Mouse (Mus musculus) forebrain, embryonic 16.5 days (tissue): ENCODE measurements at regions not wholly inside any gene's neighbourhood (a gene's known extent, or its start where the extent isn't known, plus 50 kb on each side); places are given as distances from the start of the nearest gene placed in this dataset.

Experiments
- ATAC-seq: fragments of 200-750 bp; cut with Nextera tagmentation; 2 replicates; pipeline ENCODE4 v1.8.0; 2017; ENCODE audit warnings: mild to moderate bottlenecking, moderate library complexity
- H3K27ac ChIP-seq: fragments of 300-500 bp; sonication (generic); 2 replicates; pipeline ENCODE4 v1.5.1; 2014; ENCODE audit warnings: low read length, control low read depth
- H3K27me3 ChIP-seq: fragments of 300-500 bp; sonication (generic); replicated peaks from 2 replicates; pipeline ENCODE4 v1.6.1; 2014; ENCODE audit warnings: low read length; ENCODE audit not compliant: control insufficient read depth, insufficient read depth
- H3K36me3 ChIP-seq: fragments of 300-500 bp; sonication (generic); 2 replicates; pipeline ENCODE4 v1.6.1; 2014; ENCODE audit not compliant: control insufficient read depth, insufficient read depth
- H3K4me1 ChIP-seq: fragments of 300-500 bp; sonication (generic); replicated peaks from 2 replicates; pipeline ENCODE4 v1.6.1; 2014; ENCODE audit warnings: low read length; ENCODE audit not compliant: control insufficient read depth, insufficient read depth
- H3K4me2 ChIP-seq: fragments of 300-500 bp; sonication (generic); 2 replicates; pipeline ENCODE4 v1.6.1; 2014; ENCODE audit warnings: mild to moderate bottlenecking, low read length, control low read depth
- H3K4me3 ChIP-seq: fragments of 300-500 bp; sonication (generic); replicated peaks from 2 replicates; pipeline ENCODE4 v1.5.1; 2014; ENCODE audit warnings: mild to moderate bottlenecking, low read length, control low read depth
- H3K9ac ChIP-seq: fragments of 300-500 bp; sonication (generic); replicated peaks from 2 replicates; pipeline ENCODE4 v1.6.1; 2014; ENCODE audit warnings: low read depth, low read length, control low read depth
- H3K9me3 ChIP-seq: fragments of 300-500 bp; sonication (generic); 2 replicates; pipeline ENCODE4 v1.6.1; 2016; ENCODE audit warnings: low read length; ENCODE audit not compliant: control insufficient read depth
- WGBS: fragments of 180-500 bp; shearing (Covaris S2); extraction: QIAGEN DNeasy Blood & Tissue Kit; methylation state at CpG from one replicate; pipeline ENCODE4 v1.1.7; 2014; 5-methylcytosine and 5-hydroxymethylcytosine counted together

DNA sequence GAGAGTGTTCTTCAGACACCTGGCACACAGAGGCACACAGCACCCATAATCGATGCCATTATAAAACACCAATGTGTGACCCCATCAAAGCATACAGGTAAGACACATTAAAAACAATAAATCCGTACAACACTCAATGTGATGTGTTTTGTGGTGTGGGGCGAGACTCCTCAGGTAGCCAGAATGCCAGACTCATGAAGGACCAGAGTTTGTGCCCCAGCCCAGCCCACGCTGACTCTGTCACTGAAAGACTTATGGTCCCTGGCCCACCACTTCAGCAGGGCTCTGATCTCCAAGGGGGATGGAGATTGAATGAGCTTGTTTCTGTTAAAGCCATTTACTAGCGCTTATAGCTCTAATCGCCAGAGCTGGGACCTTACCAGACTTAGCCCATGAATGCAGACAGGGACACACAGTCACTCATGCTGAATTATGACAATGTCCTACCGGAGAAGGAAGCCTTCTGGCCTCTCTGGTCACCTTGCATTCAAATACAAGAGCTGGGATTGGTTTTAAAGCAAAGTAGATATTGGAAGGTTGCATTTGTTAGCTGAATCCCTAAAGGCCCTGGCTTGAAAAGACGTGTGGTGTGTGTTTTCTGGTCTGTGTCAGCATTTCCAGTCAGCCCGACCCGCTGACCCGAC lies 112.1 kb upstream of the Cpm start:
- H3K4me1 ChIP-seq = no peaks in the 10 kb centered on the region
- no peak overlapping the region for H3K4me3 ChIP-seq
- ATAC-seq = no peak
- no peak overlapping the region for H3K27ac ChIP-seq
- no peak overlapping the region for H3K4me2 ChIP-seq
- no peak overlapping the region for H3K9ac ChIP-seq
- H3K27me3 ChIP-seq = no peaks in the 10 kb centered on the region
- no peaks in the 10 kb centered on the region for H3K9me3 ChIP-seq
- H3K36me3 ChIP-seq = no peaks in the 10 kb centered on the region
- WGBS = 70% methylated on average over 11 of the region's 11 CpGs

DNA sequence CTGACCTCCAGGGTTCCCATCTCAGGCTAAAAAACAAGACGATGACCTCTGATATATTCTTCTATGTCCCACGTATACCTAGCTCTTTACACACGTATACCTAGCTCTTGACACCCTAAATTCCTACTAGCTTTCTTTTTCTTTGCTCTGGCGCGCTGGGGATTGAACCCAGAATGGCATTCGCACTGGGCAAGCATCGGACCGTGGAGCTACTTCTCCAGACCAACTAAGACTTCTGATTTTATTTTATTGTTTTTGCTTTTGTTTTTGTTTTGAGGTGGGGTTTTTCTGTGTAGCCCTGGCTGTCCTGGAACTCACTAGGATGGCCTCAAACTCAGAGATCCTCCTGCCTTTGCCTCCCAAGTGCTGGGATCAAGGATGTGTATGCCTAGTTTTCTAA lies 112.8 kb upstream of the Cpm start:
- no peak overlapping the region for H3K4me2 ChIP-seq
- no peaks in the 10 kb centered on the region for H3K4me1 ChIP-seq
- 91% methylated on average over 8 of the region's 8 CpGs for WGBS
- H3K4me3 ChIP-seq = no peak overlapping the region
- no peak overlapping the region for H3K9ac ChIP-seq
- H3K27ac ChIP-seq = no peak overlapping the region
- H3K9me3 ChIP-seq = no peaks in the 10 kb centered on the region
- no peaks in the 10 kb centered on the region for H3K36me3 ChIP-seq
- no peak for ATAC-seq
- H3K27me3 ChIP-seq = no peaks in the 10 kb centered on the region

DNA sequence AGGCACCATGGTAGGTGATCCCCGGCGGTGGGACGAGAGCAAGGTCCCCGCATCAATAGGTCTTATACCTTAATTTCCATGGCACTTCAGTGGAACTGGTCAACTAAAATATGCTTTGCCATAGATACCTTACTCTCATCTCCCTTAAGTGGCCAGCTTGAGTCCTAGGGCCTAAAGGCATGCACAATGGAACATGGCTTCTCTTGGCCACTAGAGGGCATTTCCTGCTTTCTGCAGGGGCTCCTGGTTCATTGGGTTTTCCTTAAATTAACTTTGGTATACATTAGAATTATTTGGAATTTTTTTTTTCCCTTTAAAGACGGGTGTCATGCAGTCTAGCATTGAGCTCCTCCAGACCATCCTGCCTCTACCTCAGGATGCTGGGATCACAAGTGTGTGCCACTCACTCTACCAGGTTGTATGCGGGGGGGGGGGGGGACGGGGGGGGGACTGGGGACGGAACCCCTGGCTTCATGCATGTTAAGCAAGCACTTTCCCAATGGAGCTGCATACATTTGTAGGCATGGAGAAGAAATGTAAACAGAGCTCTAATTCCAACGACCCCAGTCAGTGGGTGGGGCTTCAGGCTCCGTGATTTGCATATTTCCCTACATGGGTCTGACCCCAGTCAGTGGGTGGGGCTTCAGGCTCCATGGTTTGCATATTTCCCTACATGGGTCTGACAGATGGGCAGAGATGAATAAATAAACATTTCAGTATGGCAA lies 113.4 kb upstream of the Cpm start:
- no peaks in the 10 kb centered on the region for H3K4me1 ChIP-seq
- no peak overlapping the region for H3K4me2 ChIP-seq
- H3K27me3 ChIP-seq = no peaks in the 10 kb centered on the region
- ATAC-seq = peak; percentile 57; the same call in 1 of the 2 replicates
- no peaks in the 10 kb centered on the region for H3K9me3 ChIP-seq
- H3K36me3 ChIP-seq = no peaks in the 10 kb centered on the region
- no peak overlapping the region for H3K4me3 ChIP-seq
- no peak overlapping the region for H3K27ac ChIP-seq
- H3K9ac ChIP-seq = no peak overlapping the region
- WGBS = 60% methylated on average over 9 of the region's 10 CpGs

DNA sequence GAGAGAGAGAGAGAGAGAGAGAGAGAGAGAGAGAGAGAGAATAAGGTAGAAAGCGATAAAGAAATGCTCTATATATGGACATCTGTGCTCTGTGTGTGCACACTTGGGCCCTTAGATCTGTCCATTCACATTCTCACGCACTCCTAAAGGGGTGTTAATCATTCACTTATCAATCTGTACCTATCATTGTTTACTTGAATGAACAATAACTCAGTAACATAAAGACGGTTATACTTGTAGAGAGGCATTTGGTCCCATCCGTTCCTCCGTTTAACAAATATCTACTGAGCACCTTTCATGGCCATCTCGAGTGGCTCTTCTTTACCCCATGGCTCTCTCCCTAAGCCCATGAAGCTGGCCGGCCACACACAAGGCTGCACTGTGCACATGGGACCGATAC lies 114.3 kb upstream of the Cpm start:
- no peak overlapping the region for H3K4me3 ChIP-seq
- WGBS = 93% methylated on average over 8 of the region's 8 CpGs
- no peaks in the 10 kb centered on the region for H3K36me3 ChIP-seq
- no peaks in the 10 kb centered on the region for H3K27me3 ChIP-seq
- no peaks in the 10 kb centered on the region for H3K9me3 ChIP-seq
- no peak overlapping the region for H3K4me2 ChIP-seq
- no peak overlapping the region for H3K9ac ChIP-seq
- no peaks in the 10 kb centered on the region for H3K4me1 ChIP-seq
- no peak for ATAC-seq
- H3K27ac ChIP-seq = no peak overlapping the region

GRCm38 (mm10) chr10:117513925-117514546 lies 115.3 kb upstream of the Cpm start:
- H3K27me3 ChIP-seq = no peaks in the 10 kb centered on the region

GRCm38 (mm10) chr10:117512424-117513257 lies 116.7 kb upstream of the Cpm start:
- H3K9ac ChIP-seq = no peak overlapping the region
- H3K4me3 ChIP-seq = no peak overlapping the region
- no peak for ATAC-seq
- no peaks in the 10 kb centered on the region for H3K27me3 ChIP-seq
- WGBS = 87% methylated on average over 9 of the region's 9 CpGs
- H3K4me2 ChIP-seq = no peak overlapping the region
- H3K4me1 ChIP-seq = no peaks in the 10 kb centered on the region
- H3K27ac ChIP-seq = no peak overlapping the region
- no peaks in the 10 kb centered on the region for H3K9me3 ChIP-seq
- H3K36me3 ChIP-seq = no peaks in the 10 kb centered on the region

More at GRCm38 (mm10) chr10:117513925-117514546, 115.3 kb upstream of the Cpm start:
- no peaks in the 10 kb centered on the region for H3K36me3 ChIP-seq
- no peak overlapping the region for H3K9ac ChIP-seq
- no peak overlapping the region for H3K4me3 ChIP-seq
- H3K27ac ChIP-seq = no peak overlapping the region
- no peak overlapping the region for H3K4me2 ChIP-seq
- 96% methylated on average over 7 of the region's 7 CpGs for WGBS
- no peak for ATAC-seq
- no peaks in the 10 kb centered on the region for H3K9me3 ChIP-seq
- no peaks in the 10 kb centered on the region for H3K4me1 ChIP-seq

DNA sequence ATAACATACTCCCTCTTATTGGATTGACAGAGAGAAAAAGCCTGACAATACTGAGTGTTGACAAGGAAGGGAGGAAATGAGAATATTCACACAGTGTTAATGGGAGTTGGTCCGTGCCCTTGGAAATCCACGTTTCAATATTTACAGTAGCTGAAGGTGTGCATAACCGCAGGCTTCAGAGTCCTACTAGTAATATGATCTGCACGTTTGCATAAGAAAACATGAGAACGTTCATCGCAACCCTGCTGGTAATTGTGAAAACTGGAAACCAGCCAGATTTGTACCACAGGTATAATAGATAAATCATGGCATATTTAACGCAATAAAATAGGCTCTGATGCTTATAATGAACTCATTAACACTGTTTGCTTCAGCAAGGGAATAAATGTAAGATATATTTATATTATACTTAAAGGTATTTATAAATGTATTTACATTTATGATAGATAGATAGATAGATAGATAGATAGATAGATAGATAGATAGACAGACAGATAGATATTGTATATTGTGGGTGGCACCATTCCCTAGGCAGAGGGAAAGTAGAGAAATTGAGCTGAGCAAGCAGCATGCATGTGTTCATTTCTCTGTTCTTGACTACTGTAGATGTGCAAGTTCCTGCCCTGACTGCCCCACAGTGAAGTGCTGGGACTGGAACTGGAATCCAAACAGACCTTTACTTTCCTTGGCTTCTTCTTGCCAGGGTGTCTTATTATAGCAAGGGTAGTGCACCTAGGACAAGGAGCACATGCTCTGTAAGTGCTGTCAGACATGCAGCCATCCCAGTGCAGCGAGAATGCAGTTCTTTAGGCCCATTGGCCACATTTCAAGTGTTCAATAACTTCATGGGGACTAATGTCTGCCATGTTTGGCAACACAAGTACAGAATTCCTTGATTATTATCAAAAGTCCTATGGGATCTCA lies 117.6 kb upstream of the Cpm start:
- Histone ChIP-seq H3K4me2 (no peak overlapping the region), H3K4me3 (no peak overlapping the region), H3K4me1 (no peaks in the 10 kb centered on the region), H3K27me3 (no peaks in the 10 kb centered on the region), H3K36me3 (no peaks in the 10 kb centered on the region), H3K27ac (no peak overlapping the region), H3K9me3 (no peaks in the 10 kb centered on the region), H3K9ac (no peak overlapping the region)
- 75% methylated on average over 8 of the region's 8 CpGs for WGBS
- no peak for ATAC-seq

DNA sequence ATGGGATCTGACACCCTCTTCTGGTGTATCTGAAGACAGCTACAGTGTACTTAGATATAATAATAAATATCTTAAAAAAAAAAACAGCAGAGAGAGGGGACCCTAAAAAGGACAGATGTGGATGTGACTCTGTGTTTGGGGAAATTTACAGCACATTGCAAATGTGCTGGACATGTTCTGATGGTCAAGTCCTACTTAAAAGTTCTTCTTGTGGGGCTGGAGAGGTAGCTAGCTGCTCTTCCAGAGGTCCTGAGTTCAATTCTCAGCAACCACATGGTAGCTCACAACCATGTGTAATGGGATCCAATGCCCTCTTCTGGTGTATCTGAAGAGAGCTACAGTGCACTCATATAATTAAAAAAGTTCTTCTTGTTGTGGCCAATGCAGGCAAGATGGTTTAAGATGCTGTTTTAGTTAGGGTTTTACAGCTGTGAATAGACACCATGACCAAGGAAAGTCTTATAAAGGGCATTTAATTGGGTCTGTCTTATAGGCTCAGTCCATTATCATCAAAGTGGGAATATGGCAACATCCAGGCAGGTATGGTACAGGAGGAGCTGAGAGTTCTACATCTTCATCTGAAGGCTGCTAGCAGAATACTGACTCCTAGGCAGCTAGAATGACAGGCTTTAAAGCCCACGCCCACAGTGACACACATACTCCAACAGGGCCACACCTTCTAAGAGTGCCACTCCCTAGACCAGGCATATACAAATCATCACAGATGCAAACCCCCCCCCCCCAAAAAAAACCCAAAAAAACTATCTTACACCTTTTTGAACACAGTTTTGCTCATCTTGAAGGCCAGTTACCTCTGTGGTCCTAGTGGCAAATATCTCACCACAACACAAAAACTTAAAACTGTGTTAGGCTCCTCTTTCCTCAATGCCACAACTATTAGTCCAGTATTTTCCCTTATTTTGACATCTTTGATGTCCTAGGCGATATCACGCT lies 118.5 kb upstream of the Cpm start:
- H3K9ac ChIP-seq = no peak overlapping the region
- no peak overlapping the region for H3K4me2 ChIP-seq
- ATAC-seq = no peak
- H3K4me3 ChIP-seq = no peak overlapping the region
- no peaks in the 10 kb centered on the region for H3K4me1 ChIP-seq
- H3K9me3 ChIP-seq = no peaks in the 10 kb centered on the region
- H3K36me3 ChIP-seq = no peaks in the 10 kb centered on the region
- no peaks in the 10 kb centered on the region for H3K27me3 ChIP-seq
- H3K27ac ChIP-seq = no peak overlapping the region
- WGBS = 93% methylated on average over 3 of the region's 3 CpGs
